Mouse (Mus musculus) liver, embryonic 14.5 days (tissue): ENCODE measurements around the gene Rab11fip2. TPM values are rescaled to one million over a fixed set of nuclear protein-coding genes. Genes with fewer than 3 reads are reported as not detected.

ENCODE experiments used
- ATAC-seq: fragments of 200-750 bp; cut with Nextera tagmentation; 2 replicates; pipeline ENCODE4 v1.8.0; 2017; ENCODE audit warnings: moderate number of reproducible peaks, mild to moderate bottlenecking, moderate library complexity; ENCODE audit not compliant: insufficient read depth
- DNase-seq, 3 experiments: peaks; one replicate each; pipeline ENCODE4 v3.0.0-alpha.2; 2012 to 2013; ENCODE audit warnings: low read depth in 3 of 3, low spot score in 3 of 3
- H3K27ac ChIP-seq: fragments of 300-500 bp; sonication (generic); 2 replicates; pipeline ENCODE4 v1.5.1; 2014; ENCODE audit warnings: moderate library complexity, mild to moderate bottlenecking, control low read depth, inconsistent platforms
- H3K27me3 ChIP-seq: fragments of 300-500 bp; sonication (generic); 2 replicates; pipeline ENCODE4 v1.6.1; 2014; ENCODE audit warnings: mild to moderate bottlenecking, low read length, moderate library complexity; ENCODE audit not compliant: control insufficient read depth, insufficient read depth
- H3K36me3 ChIP-seq: fragments of 300-500 bp; sonication (generic); replicated peaks from 2 replicates; pipeline ENCODE4 v1.6.1; 2014; ENCODE audit warnings: low read depth; ENCODE audit not compliant: control insufficient read depth, insufficient read depth
- H3K4me1 ChIP-seq, 2 experiments: fragments of 200-500 bp in 1 of 2; fragments of 300-500 bp in 1 of 2; sonication (generic) in 1 of 2; replicated peaks; 2 replicates each; pipeline ENCODE4 v1.6.1; 2012 to 2014; ENCODE audit warnings: antibody characterized with exemption in 1 of 2, inconsistent platforms in 1 of 2, low read length in 1 of 2; ENCODE audit not compliant: control insufficient read depth in 2 of 2, insufficient read depth in 2 of 2
- H3K4me2 ChIP-seq: fragments of 300-500 bp; sonication (generic); 2 replicates; pipeline ENCODE4 v1.6.1; 2014; ENCODE audit warnings: low read depth, mild to moderate bottlenecking, control low read depth, moderate library complexity
- H3K4me3 ChIP-seq, 2 experiments: fragments of 200-500 bp in 1 of 2; fragments of 300-500 bp in 1 of 2; sonication (generic) in 1 of 2; 2 replicates each; pipeline ENCODE4 v1.5.1; 2012 to 2014; ENCODE audit warnings: low read depth in 2 of 2, low read length in 2 of 2, mild to moderate bottlenecking in 2 of 2, control low read depth in 1 of 2, inconsistent platforms in 1 of 2, moderate library complexity in 1 of 2; ENCODE audit not compliant: insufficient read depth in 1 of 2
- H3K9ac ChIP-seq: fragments of 300-500 bp; sonication (generic); replicated peaks from 2 replicates; pipeline ENCODE4 v1.6.1; 2014; ENCODE audit warnings: mild to moderate bottlenecking, control low read depth, moderate library complexity
- H3K9me3 ChIP-seq: fragments of 300-500 bp; sonication (generic); 2 replicates; pipeline ENCODE4 v1.6.1; 2016; ENCODE audit warnings: low read length, mixed read lengths; ENCODE audit not compliant: control insufficient read depth
- CTCF ChIP-seq: IDR thresholded peaks from 2 replicates; pipeline ENCODE4 v1.5.1; 2016; ENCODE audit warnings: antibody characterized with exemption, low read depth, control low read depth
- EP300 ChIP-seq: IDR thresholded peaks from 2 replicates; pipeline ENCODE4 v1.6.1; 2016; ENCODE audit warnings: antibody characterized with exemption, low read depth
- WGBS: fragments of 180-500 bp; shearing (Covaris S2); extraction: QIAGEN DNeasy Blood & Tissue Kit; methylation state at CpG from one replicate; pipeline ENCODE4 v1.1.7; 2014; ENCODE audit not compliant: insufficient replicate concordance; 5-methylcytosine and 5-hydroxymethylcytosine counted together
- polyA plus RNA-seq, 2 experiments: library from polyadenylated mRNA; depleted of rRNA in 1 of 2; stranded (reverse) in 1 of 2; unstranded in 1 of 2; fragments of >200 nt; fragmentation: Nextera tagmentation in 1 of 2; extraction: Ambion mirVana in 1 of 2; gene quantifications; 2 replicates each; pipeline versions ENCODE4 v1.2.1 to v1.2.3; 2012 to 2014

The Rab11fip2 gene
- polyA plus RNA-seq, 2 experiments = 0.76 to 1.5 TPM

GRCm38 (mm10) chr19:59917901-59918613, 25.4 kb downstream of the Rab11fip2 start:
- Histone ChIP-seq H3K36me3 (no peaks in the 10 kb centered on the region), H3K4me2 (no peak overlapping the region), H3K9me3 (no peaks in the 10 kb centered on the region), H3K27me3 (no peaks in the 10 kb centered on the region), H3K27ac (no peak overlapping the region), H3K9ac (no peak overlapping the region), H3K4me3 (no peak overlapping the region), H3K4me1 (peaks cover 12 to 18% of the 10 kb centered on the region in 2 experiments)
- DNase-seq = no peak
- WGBS = 74% methylated on average over 2 of the region's 2 CpGs
- TF ChIP-seq EP300 = no peak
- TF ChIP-seq CTCF = no peak
- ATAC-seq = no peak

GRCm38 (mm10) chr19:59911554-59911953, 31.9 kb downstream of the Rab11fip2 start:
- Histone ChIP-seq H3K27me3 (no peaks in the 10 kb centered on the region), H3K9me3 (no peaks in the 10 kb centered on the region), H3K9ac (no peak overlapping the region), H3K4me3 (no peak overlapping the region), H3K4me2 (no peak overlapping the region), H3K27ac (no peak overlapping the region), H3K4me1 (peaks cover 13 to 22% of the 10 kb centered on the region in 2 experiments), H3K36me3 (no peaks in the 10 kb centered on the region)
- WGBS = 80% methylated on average over 4 of the region's 4 CpGs
- no peak for ATAC-seq
- TF ChIP-seq EP300 (no peak), CTCF (no peak)
- DNase-seq = no peak

GRCm38 (mm10) chr19:59905296-59906081, 38.0 kb downstream of the Rab11fip2 start:
- Histone ChIP-seq H3K4me3 (peak overlapping the region in 1 of 2 experiments; percentile 3; a peak in 1 of 4 replicates), H3K4me2 (peak overlapping the region; percentile 65), H3K27me3 (no peaks in the 10 kb centered on the region), H3K9ac (peak overlapping the region; percentile 46), H3K36me3 (no peaks in the 10 kb centered on the region), H3K9me3 (no peaks in the 10 kb centered on the region), H3K27ac (peak overlapping the region; percentile 89), H3K4me1 (peaks cover 37 to 47% of the 10 kb centered on the region in 2 experiments)
- ATAC-seq (peak; percentile 93), DNase-seq (peak; percentile 39 to 83 (median 54))
- 10% methylated on average over 1 of the region's 1 CpGs for WGBS
- peak; percentile 85 for TF ChIP-seq EP300
- no peak for TF ChIP-seq CTCF

- no peaks in the 10 kb centered on the region for H3K36me3 ChIP-seq
- H3K4me1 ChIP-seq = peaks cover 28 to 45% of the 10 kb centered on the region in 2 experiments
- H3K27me3 ChIP-seq = no peaks in the 10 kb centered on the region
- WGBS = 20% methylated on average over 4 of the region's 4 CpGs
- peak; percentile 94 for ATAC-seq
- H3K9me3 ChIP-seq = no peaks in the 10 kb centered on the region
- DNase-seq = peak; percentile 46 to 63 (median 54)
- no peak overlapping the region for H3K4me3 ChIP-seq
- H3K9ac ChIP-seq = no peak overlapping the region
- H3K27ac ChIP-seq = peak overlapping the region; percentile 58
- peak overlapping the region; percentile 23 for H3K4me2 ChIP-seq
- no peak for TF ChIP-seq CTCF
- peak; percentile 91 for TF ChIP-seq EP300
These were observed 43.5 kb downstream of the Rab11fip2 start for GRCm38 (mm10) chr19:59899965-59900364.

GRCm38 (mm10) chr19:59898301-59898700, 45.2 kb downstream of the Rab11fip2 start:
- no peak overlapping the region for H3K4me2 ChIP-seq
- TF ChIP-seq EP300 = no peak
- no peak for TF ChIP-seq CTCF
- H3K4me1 ChIP-seq = peaks cover 22 to 32% of the 10 kb centered on the region in 2 experiments
- WGBS = 66% methylated on average over 4 of the region's 4 CpGs
- no peak overlapping the region for H3K4me3 ChIP-seq
- peak overlapping the region; percentile 10; the same call in 1 of the 2 replicates for H3K27ac ChIP-seq
- no peak for ATAC-seq
- no peaks in the 10 kb centered on the region for H3K36me3 ChIP-seq
- no peak overlapping the region; the same call in 1 of the 2 replicates for H3K9ac ChIP-seq
- no peaks in the 10 kb centered on the region for H3K9me3 ChIP-seq
- no peaks in the 10 kb centered on the region for H3K27me3 ChIP-seq
- no peak for DNase-seq
